Mouse (Mus musculus): ENCODE measurements around the gene Mllt6.

Gene Mllt6

GRCm38 (mm10) chr11:97669268-97669667 lies 6.1 kb downstream of the Mllt6 start:
- peaks cover 19% of the 10 kb centered on the region for H3K36me3 ChIP-seq (ENCODE audit: control insufficient read depth, insufficient read depth, low read length, poor library complexity, severe bottlenecking)
- no peaks in the 10 kb centered on the region for H3K27me3 ChIP-seq (ENCODE audit: control insufficient read depth, insufficient read depth, low read length, poor library complexity, severe bottlenecking)
- DNase-seq (ENCODE audit: low read depth, low spot score), result no peak

- no peaks in the 10 kb centered on the region for H3K27me3 ChIP-seq (ENCODE audit: control insufficient read depth, insufficient read depth, low read length, poor library complexity, severe bottlenecking)
- H3K36me3 ChIP-seq (ENCODE audit: control insufficient read depth, insufficient read depth, low read length, poor library complexity, severe bottlenecking), result peaks cover 19% of the 10 kb centered on the region
- no peak for DNase-seq (ENCODE audit: low read depth, low spot score)
Measured at GRCm38 (mm10) chr11:97669829-97670228, 6.6 kb downstream of the Mllt6 start.

GRCm38 (mm10) chr11:97670234-97671176 lies 7.3 kb downstream of the Mllt6 start:
- H3K36me3 ChIP-seq (ENCODE audit: control insufficient read depth, insufficient read depth, low read length, poor library complexity, severe bottlenecking), result peaks cover 22% of the 10 kb centered on the region
- DNase-seq (ENCODE audit: low read depth, low spot score), result no peak
- H3K27me3 ChIP-seq (ENCODE audit: control insufficient read depth, insufficient read depth, low read length, poor library complexity, severe bottlenecking), result no peaks in the 10 kb centered on the region

- H3K36me3 ChIP-seq (ENCODE audit: control insufficient read depth, insufficient read depth, low read length, poor library complexity, severe bottlenecking), result peaks cover 22% of the 10 kb centered on the region
- no peak for DNase-seq (ENCODE audit: low read depth, low spot score)
- no peaks in the 10 kb centered on the region for H3K27me3 ChIP-seq (ENCODE audit: control insufficient read depth, insufficient read depth, low read length, poor library complexity, severe bottlenecking)
Measured at GRCm38 (mm10) chr11:97671177-97671527, 7.9 kb downstream of the Mllt6 start.

- H3K27me3 ChIP-seq (ENCODE audit: control insufficient read depth, insufficient read depth, low read length, poor library complexity, severe bottlenecking), result no peaks in the 10 kb centered on the region
- DNase-seq (ENCODE audit: low read depth, low spot score), result no peak
- peaks cover 28% of the 10 kb centered on the region for H3K36me3 ChIP-seq (ENCODE audit: control insufficient read depth, insufficient read depth, low read length, poor library complexity, severe bottlenecking)
Measured at GRCm38 (mm10) chr11:97673148-97673547, 9.9 kb downstream of the Mllt6 start.

- no peaks in the 10 kb centered on the region for H3K27me3 ChIP-seq (ENCODE audit: control insufficient read depth, insufficient read depth, low read length, poor library complexity, severe bottlenecking)
- H3K36me3 ChIP-seq (ENCODE audit: control insufficient read depth, insufficient read depth, low read length, poor library complexity, severe bottlenecking), result peaks cover 31% of the 10 kb centered on the region
- no peak for DNase-seq (ENCODE audit: low read depth, low spot score)
Measured at GRCm38 (mm10) chr11:97676050-97676754, 13.0 kb downstream of the Mllt6 start.

GRCm38 (mm10) chr11:97677381-97677780 lies 14.2 kb downstream of the Mllt6 start:
- no peak for DNase-seq (ENCODE audit: low read depth, low spot score)
- H3K27me3 ChIP-seq (ENCODE audit: control insufficient read depth, insufficient read depth, low read length, poor library complexity, severe bottlenecking), result no peaks in the 10 kb centered on the region

GRCm38 (mm10) chr11:97677842-97678241 lies 14.6 kb downstream of the Mllt6 start:
- H3K36me3 ChIP-seq (ENCODE audit: control insufficient read depth, insufficient read depth, low read length, poor library complexity, severe bottlenecking), result peaks cover 38% of the 10 kb centered on the region
- DNase-seq (ENCODE audit: low read depth, low spot score), result no peak
- no peaks in the 10 kb centered on the region for H3K27me3 ChIP-seq (ENCODE audit: control insufficient read depth, insufficient read depth, low read length, poor library complexity, severe bottlenecking)

More at GRCm38 (mm10) chr11:97677381-97677780, 14.2 kb downstream of the Mllt6 start:
- H3K36me3 ChIP-seq (ENCODE audit: control insufficient read depth, insufficient read depth, low read length, poor library complexity, severe bottlenecking), result peaks cover 38% of the 10 kb centered on the region

GRCm38 (mm10) chr11:97678301-97678700 lies 15.1 kb downstream of the Mllt6 start:
- no peak for DNase-seq (ENCODE audit: low read depth, low spot score)
- no peaks in the 10 kb centered on the region for H3K27me3 ChIP-seq (ENCODE audit: control insufficient read depth, insufficient read depth, low read length, poor library complexity, severe bottlenecking)
- peaks cover 35% of the 10 kb centered on the region for H3K36me3 ChIP-seq (ENCODE audit: control insufficient read depth, insufficient read depth, low read length, poor library complexity, severe bottlenecking)

GRCm38 (mm10) chr11:97680430-97680829 lies 17.2 kb downstream of the Mllt6 start:
- no peak for DNase-seq (ENCODE audit: low read depth, low spot score)
- Histone ChIP-seq H3K36me3 (ENCODE audit: control insufficient read depth, insufficient read depth, low read length, poor library complexity, severe bottlenecking) (peaks cover 32% of the 10 kb centered on the region), H3K27me3 (ENCODE audit: control insufficient read depth, insufficient read depth, low read length, poor library complexity, severe bottlenecking) (no peaks in the 10 kb centered on the region)

- no peak for DNase-seq (ENCODE audit: low read depth, low spot score)
- peaks cover 24% of the 10 kb centered on the region for H3K36me3 ChIP-seq (ENCODE audit: control insufficient read depth, insufficient read depth, low read length, poor library complexity, severe bottlenecking)
- H3K27me3 ChIP-seq (ENCODE audit: control insufficient read depth, insufficient read depth, low read length, poor library complexity, severe bottlenecking), result no peaks in the 10 kb centered on the region
Measured at GRCm38 (mm10) chr11:97682504-97683055, 19.4 kb downstream of the Mllt6 start.

GRCm38 (mm10) chr11:97684063-97684680 lies 21.0 kb downstream of the Mllt6 start:
- no peaks in the 10 kb centered on the region for H3K27me3 ChIP-seq (ENCODE audit: control insufficient read depth, insufficient read depth, low read length, poor library complexity, severe bottlenecking)
- H3K36me3 ChIP-seq (ENCODE audit: control insufficient read depth, insufficient read depth, low read length, poor library complexity, severe bottlenecking), result peaks cover 18% of the 10 kb centered on the region
- DNase-seq (ENCODE audit: low read depth, low spot score), result peak; percentile 88

GRCm38 (mm10) chr11:97684766-97685165 lies 21.6 kb downstream of the Mllt6 start:
- no peaks in the 10 kb centered on the region for H3K27me3 ChIP-seq (ENCODE audit: control insufficient read depth, insufficient read depth, low read length, poor library complexity, severe bottlenecking)
- DNase-seq (ENCODE audit: low read depth, low spot score), result no peak

GRCm38 (mm10) chr11:97685613-97686321 lies 22.6 kb downstream of the Mllt6 start, which contains the start of gene Cisd3:
Cisd3 (plus strand) TSS chr11:97685826.
- Histone ChIP-seq H3K27me3 (ENCODE audit: control insufficient read depth, insufficient read depth, low read length, poor library complexity, severe bottlenecking) (no peaks in the 10 kb centered on the region), H3K36me3 (ENCODE audit: control insufficient read depth, insufficient read depth, low read length, poor library complexity, severe bottlenecking) (peaks cover 10% of the 10 kb centered on the region)
- peak; percentile 88 for DNase-seq (ENCODE audit: low read depth, low spot score)

More at GRCm38 (mm10) chr11:97684766-97685165, 21.6 kb downstream of the Mllt6 start:
- H3K36me3 ChIP-seq (ENCODE audit: control insufficient read depth, insufficient read depth, low read length, poor library complexity, severe bottlenecking), result peaks cover 18% of the 10 kb centered on the region

Measured in splenic B cell, adult 2 months (primary cell).